Mouse (Mus musculus) A20 (cell line): ENCODE measurements around the gene Rpl36al.

Source experiments
- DNase-seq: peaks from one replicate; pipeline ENCODE4 v3.0.0-alpha.2; 2011; ENCODE audit warnings: low read depth, low spot score

Gene Rpl36al

GRCm38 (mm10) chr12:69183583-69184308 lies at the start of gene Rpl36al, which contains the start of gene Mgat2:
Gene Rpl36al, minus strand, starts transcription at chr12:69184083.
Gene Mgat2, plus strand, starts transcription at chr12:69184157.
- peak; percentile 99 for DNase-seq

GRCm38 (mm10) chr12:69229251-69229650 lies 45.4 kb upstream of the Rpl36al start:
- DNase-seq: peak; percentile 80

DNA sequence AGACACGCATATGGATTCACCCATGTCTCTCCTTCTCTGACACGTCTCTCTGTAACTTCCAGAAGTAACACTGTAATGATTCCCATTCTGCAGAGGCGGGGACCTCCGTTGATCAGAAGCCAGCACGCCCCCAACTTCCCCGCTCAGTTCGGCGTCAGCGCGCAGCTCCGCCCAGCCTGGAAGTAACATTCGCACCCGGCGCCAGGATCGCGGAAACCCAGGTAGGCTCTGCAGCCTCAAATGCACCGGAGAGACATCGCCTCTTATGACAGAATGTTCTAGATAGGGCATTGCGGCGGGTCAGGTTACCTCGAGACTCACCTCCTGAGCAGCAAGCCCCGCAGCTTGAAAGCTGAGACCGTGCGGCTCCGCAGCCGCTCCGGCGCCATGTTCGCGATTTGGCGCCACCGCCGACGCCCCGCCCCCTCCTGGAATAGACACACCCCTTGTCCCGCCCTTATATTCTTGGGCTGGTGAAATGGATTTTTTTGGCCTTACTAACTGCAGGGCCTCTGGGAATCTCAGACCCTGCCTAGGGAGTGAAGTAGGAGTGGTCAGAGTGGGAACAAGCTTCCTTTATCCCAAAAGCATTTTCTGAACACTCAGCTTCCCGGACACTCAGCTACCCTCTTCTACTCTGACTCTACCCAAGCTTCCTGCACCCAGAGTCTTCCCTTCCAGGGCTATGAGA lies 44.0 kb upstream of the Rpl36al start, which contains the start of gene Pole2:
TSS of gene Pole2 (minus strand) at position 420 of the 691 bp plus-strand sequence.
- DNase-seq: peak; percentile 93

DNA sequence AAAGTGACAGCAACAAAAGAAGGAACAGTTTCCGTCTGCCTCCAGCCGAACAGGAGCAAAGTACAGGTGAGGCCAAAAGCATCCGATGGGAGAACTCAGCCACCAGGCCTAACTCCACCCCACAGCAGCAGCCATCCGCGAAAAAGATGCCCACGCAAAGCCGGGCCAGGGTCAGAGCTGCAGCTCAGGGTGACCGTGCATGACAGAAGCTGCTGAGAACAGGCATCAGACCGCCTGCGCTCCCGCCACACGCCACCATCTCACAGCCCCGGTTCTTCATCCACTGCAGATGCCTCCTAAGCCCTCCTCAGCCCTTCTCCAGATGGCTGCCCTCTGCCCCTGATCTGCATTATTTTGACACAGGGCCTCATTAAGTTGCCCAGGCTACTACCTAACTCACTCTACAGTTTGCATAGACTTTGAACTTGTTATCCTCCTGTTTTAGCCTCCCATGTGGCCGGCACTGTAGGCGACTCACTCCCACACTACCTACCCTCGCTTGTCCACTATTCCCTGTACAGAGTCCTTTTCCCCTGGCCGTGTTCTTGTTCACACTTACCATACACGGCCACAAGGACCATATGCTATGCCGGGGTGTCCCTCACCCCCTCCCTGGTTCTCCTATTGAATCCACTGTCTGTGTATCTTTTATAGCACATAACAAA lies 36.9 kb upstream of the Rpl36al start:
- DNase-seq: no peak

DNA sequence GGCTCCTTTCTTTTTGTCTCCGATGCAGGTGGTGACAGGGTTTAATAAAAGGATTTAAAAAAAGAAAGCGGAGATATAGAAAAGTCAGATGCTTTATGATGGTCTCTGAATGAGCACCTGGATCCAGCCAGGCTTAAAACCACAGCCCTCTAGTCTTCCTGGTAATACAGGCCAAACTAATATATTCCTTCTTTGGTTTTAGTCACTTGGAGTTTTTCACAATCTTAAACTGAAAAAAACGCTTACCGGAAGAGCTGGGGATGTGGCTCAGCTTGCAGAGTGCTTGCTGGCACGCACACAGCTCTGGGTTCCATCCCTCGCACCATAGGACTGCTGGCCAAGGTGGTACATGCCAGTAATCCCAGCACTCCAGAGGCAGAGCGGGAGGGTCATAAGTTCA lies 32.7 kb upstream of the Rpl36al start:
- no peak for DNase-seq

DNA sequence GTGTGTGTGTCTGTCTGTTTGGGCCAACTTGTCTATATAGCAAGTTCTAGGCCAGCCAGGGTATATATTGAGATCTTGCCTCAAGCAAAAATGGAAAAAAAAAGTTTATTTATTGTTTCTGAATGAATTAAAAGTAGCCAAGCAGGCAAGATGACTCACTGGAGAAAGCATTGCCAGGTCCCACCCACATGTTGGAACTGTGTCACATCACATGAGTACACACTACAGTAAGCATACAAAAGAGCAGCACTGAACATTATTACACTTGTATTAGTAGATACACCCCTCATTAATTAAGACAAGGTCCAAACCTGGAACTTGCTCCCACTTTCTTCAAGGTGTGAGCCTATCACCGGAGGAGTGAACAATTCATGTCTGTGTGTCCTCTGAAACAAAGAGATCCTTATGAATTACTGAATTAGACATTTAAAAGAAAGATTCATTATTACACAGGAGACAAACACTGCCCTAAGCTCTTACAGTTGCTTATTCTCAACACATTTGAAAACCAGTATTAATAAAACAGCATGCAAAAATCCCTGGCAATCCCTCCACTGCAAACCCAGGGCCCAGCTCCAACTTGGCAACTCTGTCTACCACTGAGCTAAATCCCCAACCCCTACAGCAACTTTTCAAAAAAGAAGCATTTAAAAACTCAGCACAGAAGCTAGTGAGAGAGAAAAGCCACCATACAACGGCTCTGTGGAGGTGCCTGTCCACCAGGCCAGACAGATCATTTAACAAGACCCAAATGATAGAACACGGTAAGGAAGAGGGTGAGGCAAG lies 31.3 kb upstream of the Rpl36al start:
- DNase-seq: no peak

DNA sequence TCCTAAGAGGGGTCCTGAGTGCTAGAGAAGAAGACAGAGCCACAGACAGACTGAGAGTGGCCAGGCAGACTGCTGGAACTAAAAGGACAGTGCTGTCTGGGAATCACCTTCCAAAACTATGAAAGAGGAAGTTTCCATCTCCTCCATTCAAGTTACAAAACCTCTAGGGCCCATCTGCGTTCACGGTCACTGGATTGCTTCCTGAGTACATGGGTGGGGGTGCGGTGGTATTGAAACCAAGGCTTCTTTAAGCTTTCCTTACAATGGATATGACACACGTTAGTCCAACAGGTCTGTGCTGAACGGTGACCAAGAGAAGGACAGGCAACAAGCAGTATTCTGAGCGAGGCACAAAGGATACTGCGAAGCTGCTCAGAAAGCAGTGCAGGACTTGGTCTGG lies 30.5 kb upstream of the Rpl36al start:
- DNase-seq: no peak

DNA sequence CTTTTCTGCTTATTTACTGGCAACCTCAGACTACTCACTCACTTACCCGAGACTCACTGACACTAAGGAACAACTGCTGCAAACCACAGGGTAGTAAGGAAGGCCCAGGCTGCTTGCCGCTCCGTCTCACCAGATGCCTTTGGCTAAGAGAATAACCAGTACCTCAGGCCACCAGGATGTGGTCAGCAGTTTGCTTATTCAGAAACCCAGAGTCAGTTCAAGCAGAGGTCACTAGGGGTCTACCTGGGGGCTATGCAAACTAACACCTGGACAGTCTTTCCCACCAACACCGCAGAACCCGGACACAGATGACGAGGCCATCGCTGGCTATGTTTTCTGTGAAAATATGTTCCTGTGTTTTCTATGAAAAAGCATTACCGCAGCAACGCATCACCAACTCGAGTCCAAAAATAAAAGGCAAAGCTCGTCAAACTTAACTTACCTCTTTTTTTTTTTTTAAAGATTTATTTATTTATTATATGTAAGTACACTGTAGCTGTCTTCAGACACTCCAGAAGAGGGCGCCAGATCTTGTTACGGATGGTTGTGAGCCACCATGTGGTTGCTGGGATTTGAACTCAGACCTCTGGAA lies 29.4 kb upstream of the Rpl36al start:
- no peak for DNase-seq

GRCm38 (mm10) chr12:69211057-69211456 lies 27.2 kb upstream of the Rpl36al start:
- DNase-seq: no peak

- no peak for DNase-seq
Measured at GRCm38 (mm10) chr12:69210056-69210979, 26.4 kb upstream of the Rpl36al start.

GRCm38 (mm10) chr12:69208520-69208919 lies 24.6 kb upstream of the Rpl36al start:
- DNase-seq: no peak

DNA sequence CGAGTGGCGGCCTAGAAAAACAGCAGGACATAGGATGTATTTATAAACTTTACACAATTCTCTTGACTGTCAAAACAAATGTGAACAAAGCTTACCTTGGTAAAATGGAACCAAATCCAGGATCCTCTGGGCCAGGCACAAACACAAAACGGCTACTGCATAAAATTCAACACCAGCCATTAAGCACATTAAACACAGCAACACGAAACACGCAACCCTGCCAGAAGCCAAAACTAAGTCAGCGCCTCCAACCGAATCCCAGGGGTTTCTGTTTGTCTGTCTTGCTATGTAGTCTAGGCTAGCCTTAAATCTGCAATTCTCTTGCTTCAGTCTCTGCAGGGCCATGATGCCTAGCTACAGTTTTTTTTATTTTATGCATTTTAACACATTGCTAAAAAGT lies 24.0 kb upstream of the Rpl36al start:
- no peak for DNase-seq

GRCm38 (mm10) chr12:69207396-69207795 lies 23.5 kb upstream of the Rpl36al start:
- DNase-seq: no peak

DNA sequence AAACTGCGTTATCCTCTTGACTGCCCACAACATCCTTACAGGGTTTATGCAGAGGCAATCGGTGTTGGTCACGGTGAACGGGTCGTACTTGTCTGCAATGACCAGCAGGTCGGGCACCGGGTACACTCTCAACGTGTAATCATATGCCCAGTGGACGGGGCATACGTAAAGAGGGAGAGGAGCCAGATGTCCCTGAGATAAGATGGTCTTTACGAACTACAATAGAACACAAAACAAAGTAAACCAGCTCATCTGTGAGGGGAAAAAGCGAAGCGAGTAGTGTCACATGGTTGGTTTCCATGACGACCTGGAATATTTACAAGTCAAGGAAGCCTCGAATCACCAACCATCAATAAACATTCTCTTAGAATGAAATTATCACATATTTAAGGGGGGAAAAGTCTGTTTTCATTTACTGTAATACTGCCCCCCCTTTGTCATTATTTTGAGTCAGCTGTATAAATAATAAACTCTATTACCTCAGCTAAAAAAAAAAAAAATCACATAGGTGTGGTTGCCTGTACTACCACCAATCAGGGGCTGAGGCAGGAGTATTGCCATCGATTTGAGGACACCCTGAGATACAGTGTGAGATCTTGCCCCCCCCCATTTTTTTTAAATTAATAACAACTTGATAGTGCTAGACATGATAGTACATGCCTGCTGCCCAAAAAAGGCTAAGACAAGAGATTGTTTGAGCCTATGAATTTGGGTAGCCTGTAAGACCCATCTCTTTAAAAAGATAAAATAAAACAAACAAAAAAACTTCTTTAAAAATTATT lies 20.4 kb upstream of the Rpl36al start, which contains the start of gene Gm49384:
TSS of gene Gm49384 (minus strand) at position 216 of the 782 bp plus-strand sequence.
- no peak for DNase-seq

DNA sequence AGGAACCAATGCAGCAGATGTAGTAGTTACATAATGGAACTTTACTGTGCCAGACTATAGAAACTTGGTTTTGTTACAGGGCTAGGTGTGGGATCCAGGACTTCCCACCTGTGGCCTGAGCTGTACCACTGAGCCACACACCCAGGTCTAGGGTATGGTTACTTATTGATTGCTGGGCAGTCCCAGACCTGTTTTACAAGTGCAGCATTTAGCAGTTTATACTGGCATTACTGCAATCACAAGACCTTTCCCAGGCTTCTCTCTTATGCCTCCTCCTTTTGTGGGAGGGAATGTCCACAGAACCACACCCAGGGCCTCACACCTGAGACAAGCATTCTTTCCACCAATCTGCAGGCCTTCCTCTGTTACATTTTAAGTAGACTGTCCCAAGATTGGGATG lies 15.1 kb upstream of the Rpl36al start:
- DNase-seq: no peak

GRCm38 (mm10) chr12:69198164-69198535 lies 14.3 kb upstream of the Rpl36al start, which contains the start of gene Dnaaf2:
Gene Dnaaf2, minus strand, starts transcription at chr12:69198429.
- peak; percentile 88 for DNase-seq

DNA sequence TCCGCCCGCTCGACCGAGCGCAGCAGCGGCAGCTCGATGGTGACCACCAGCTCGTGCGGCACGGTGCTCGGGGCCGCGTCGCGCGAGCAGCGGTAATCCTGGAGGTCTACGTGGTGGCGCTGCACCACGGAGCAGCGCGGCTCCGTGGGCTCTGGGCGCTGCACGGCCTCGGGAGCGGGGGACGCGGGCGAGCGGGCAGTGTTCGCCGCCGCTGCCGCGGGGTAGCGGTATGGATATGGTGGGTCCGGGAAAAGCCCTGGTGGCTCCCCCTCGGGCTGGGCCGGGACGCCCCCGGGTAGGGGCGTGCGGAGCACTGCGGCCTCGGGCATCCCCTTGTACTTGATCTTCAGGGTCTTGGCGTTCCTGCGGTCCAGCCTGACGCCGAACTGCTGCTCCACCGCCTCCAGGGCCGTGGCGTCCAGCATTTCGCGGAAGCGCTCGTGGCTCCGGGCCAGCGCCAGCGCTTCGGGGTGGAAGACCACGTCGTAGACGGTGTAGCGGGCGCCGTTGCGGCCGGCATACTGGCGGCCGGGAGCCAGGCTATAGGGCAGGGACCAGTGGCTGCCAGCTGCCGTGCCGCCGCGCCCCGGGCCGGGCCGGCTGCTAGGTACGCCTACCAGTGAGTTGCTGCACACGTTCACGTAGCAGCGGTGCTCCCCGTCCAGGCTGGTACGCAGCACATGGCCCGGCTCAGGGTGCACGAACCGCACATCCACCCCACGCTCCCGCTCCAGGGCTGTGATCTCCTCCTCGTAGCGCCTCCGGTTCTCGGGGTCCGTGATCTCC lies 13.7 kb upstream of the Rpl36al start:
- peak; percentile 87 for DNase-seq
